Comparison of ENCODE assay signal across 8 mouse cellular contexts in genomic region chr17:24251320-24252069, GRCm38 (mm10). TPM values are rescaled to one million over a fixed set of nuclear protein-coding genes. Genes with fewer than 3 reads are reported as not detected.
A peak's percentile ranks its signal among the peaks of the same experiment; 100 is the strongest.
DNase-seq lines count a peak whose midpoint lies in the region; ATAC-seq lines count a peak whose summit lies in the region.

Gene Ccnf, minus strand, starts transcription at chr17:24251484.

- peak; percentile 98 for DNase-seq in c-Kit-negative CD71-positive TER-119-positive erythroid progenitor cells, embryonic 14.5 days (ENCODE audit: low read depth, low spot score)
- DNase-seq in fibroblast of lung, adult 2 months (ENCODE audit: low read depth), result peak; percentile 93
- DNase-seq in kidney, postnatal 14 days, result peak; percentile 97
- DNase-seq in liver, embryonic 13.5 days, result peak; percentile 98
- peak; percentile 95 for DNase-seq in neural tube, embryonic 10.5 days (ENCODE audit: extremely low spot score, low spot score)

- no peaks in the 10 kb centered on the region for H3K27me3 ChIP-seq in heart, embryonic 14.5 days (ENCODE audit: control insufficient read depth, insufficient read depth, low read length)
- no peaks in the 10 kb centered on the region for H3K27me3 ChIP-seq in liver, embryonic 13.5 days
- H3K27me3 ChIP-seq in stomach, embryonic 16.5 days (ENCODE audit: control insufficient read depth, insufficient read depth, low read length), result no peaks in the 10 kb centered on the region

- H3K4me2 ChIP-seq in heart, embryonic 14.5 days (ENCODE audit: low read length), result peak within 1 kb of the TSS; percentile 83
- peak within 1 kb of the TSS; percentile 96 for H3K4me2 ChIP-seq in liver, embryonic 13.5 days
- H3K4me2 ChIP-seq in stomach, embryonic 16.5 days (ENCODE audit: low read depth, low read length), result peak within 1 kb of the TSS; percentile 71

- peaks cover 0 to 16% of the 10 kb centered on the region in 2 experiments; a peak in 2 of 4 replicates for H3K4me1 ChIP-seq in heart, embryonic 14.5 days (ENCODE audit: control insufficient read depth in 2 of 2, insufficient read depth in 2 of 2, low read length in 2 of 2)
- peaks cover 41% of the 10 kb centered on the region for H3K4me1 ChIP-seq in liver, embryonic 13.5 days (replicated peaks)
- H3K4me1 ChIP-seq in stomach, embryonic 16.5 days (ENCODE audit: control insufficient read depth, insufficient read depth, low read length), result peaks cover 13% of the 10 kb centered on the region

- H3K9me3 ChIP-seq in heart, embryonic 14.5 days (ENCODE audit: control insufficient read depth, low read length), result no peaks in the 10 kb centered on the region
- H3K9me3 ChIP-seq in liver, embryonic 13.5 days (replicated peaks), result no peaks in the 10 kb centered on the region
- no peaks in the 10 kb centered on the region for H3K9me3 ChIP-seq in stomach, embryonic 16.5 days (replicated peaks; ENCODE audit: control insufficient read depth, low read length)

- H3K4me3 ChIP-seq in heart, embryonic 14.5 days (ENCODE audit: control insufficient read depth in 1 of 2, insufficient read depth in 1 of 2, low read depth in 1 of 2, low read length in 2 of 2), result peak within 1 kb of the TSS; percentile 78 to 85
- H3K4me3 ChIP-seq in liver, embryonic 13.5 days (replicated peaks), result peak within 1 kb of the TSS; percentile 86
- H3K4me3 ChIP-seq in stomach, embryonic 16.5 days (replicated peaks; ENCODE audit: low read length), result peak within 1 kb of the TSS; percentile 90

- ATAC-seq in CD4-positive, CD25-positive, alpha-beta regulatory T cell, adult 4 months, result peak; percentile 100
- ATAC-seq in heart, embryonic 14.5 days (ENCODE audit: insufficient number of reproducible peaks, insufficient read depth, low FRiP score, low read depth), result peak; percentile 99
- ATAC-seq in liver, embryonic 13.5 days (ENCODE audit: low read depth), result peak; percentile 99
- ATAC-seq in stomach, embryonic 16.5 days (ENCODE audit: insufficient read depth, low FRiP score), result peak; percentile 100

- H3K9ac ChIP-seq in heart, embryonic 14.5 days (ENCODE audit: low read length), result peak within 1 kb of the TSS; percentile 90
- H3K9ac ChIP-seq in liver, embryonic 13.5 days, result peak within 1 kb of the TSS; percentile 94
- peak within 1 kb of the TSS; percentile 85 for H3K9ac ChIP-seq in stomach, embryonic 16.5 days (ENCODE audit: low read length)

- under 1% methylated on average over 47 of the region's 48 CpGs for WGBS in heart, embryonic 14.5 days
- WGBS in liver, embryonic 13.5 days (ENCODE audit: insufficient replicate concordance), result under 1% methylated on average over 48 of the region's 48 CpGs
- WGBS in stomach, embryonic 16.5 days, result under 1% methylated on average over 48 of the region's 48 CpGs

- H3K27ac ChIP-seq in heart, embryonic 14.5 days (replicated peaks in 1 of 2; ENCODE audit: control insufficient read depth in 1 of 2, insufficient read depth in 1 of 2, low read depth in 2 of 2, low read length in 2 of 2), result peak within 1 kb of the TSS; percentile 75
- peak within 1 kb of the TSS; percentile 90 for H3K27ac ChIP-seq in liver, embryonic 13.5 days
- H3K27ac ChIP-seq in stomach, embryonic 16.5 days (ENCODE audit: low read length), result peak within 1 kb of the TSS; percentile 77

- H3K36me3 ChIP-seq in heart, embryonic 14.5 days (ENCODE audit: control insufficient read depth, insufficient read depth, low read length), result peaks cover 28% of the 10 kb centered on the region
- peaks cover 36% of the 10 kb centered on the region for H3K36me3 ChIP-seq in liver, embryonic 13.5 days
- peaks cover 11% of the 10 kb centered on the region for H3K36me3 ChIP-seq in stomach, embryonic 16.5 days (ENCODE audit: control insufficient read depth, insufficient read depth, low read length)

RNA-seq across cellular contexts. Expression of gene Ccnf, which starts in this region (rescaled TPM):
- 1 to 10 TPM; 4.1 to 6.6 TPM for polyA plus RNA-seq in CD4-positive, CD25-positive, alpha-beta regulatory T cell, adult 4 months (2017; shearing (Covaris generic))
- 27.8 and 29.1 TPM in 2 replicates for polyA plus RNA-seq in heart, embryonic 14.5 days (2014; fragmentation: Nextera tagmentation; extraction: Ambion mirVana)
- polyA plus RNA-seq in liver, embryonic 13.5 days (2015; fragmentation: Nextera tagmentation; extraction: Ambion mirVana), result 69.1 and 89.8 TPM in 2 replicates
- polyA plus RNA-seq in stomach, embryonic 16.5 days (2015; fragmentation: Nextera tagmentation; extraction: Ambion mirVana), result 50.2 and 51.8 TPM in 2 replicates

Comparison
In these comparisons a context has a peak if more than half of its experiments do, and no peak if none do; other contexts are left out.
1. Peak in every context shown above with its lines: DNase-seq, ATAC-seq, H3K4me3 ChIP-seq and H3K27ac ChIP-seq.